Mouse (Mus musculus) kidney, embryonic 15.5 days (tissue): ENCODE data around the gene Lix1l. TPM values are rescaled to one million over a fixed set of nuclear protein-coding genes. Genes with fewer than 3 reads are reported as not detected.
A peak's percentile ranks its signal among the peaks of the same experiment; 100 is the strongest.
"Not testable (repeated sequence)": the region's sequence is repeated elsewhere in the genome, so short reads cannot be mapped to it uniquely, and the experiment has no call there.

Source experiments
- ATAC-seq: fragments of 200-750 bp; cut with Nextera tagmentation; replicated peaks from 2 replicates; pipeline ENCODE4 v1.8.0; 2017; ENCODE audit warnings: moderate TSS enrichment; ENCODE audit not compliant: low FRiP score
- H3K27ac ChIP-seq: fragments of 300-500 bp; sonication (generic); 2 replicates; pipeline ENCODE4 v1.5.1; 2015; ENCODE audit warnings: mild to moderate bottlenecking, inconsistent platforms
- H3K27me3 ChIP-seq: fragments of 300-500 bp; sonication (generic); 2 replicates; pipeline ENCODE4 v1.6.1; 2015; ENCODE audit warnings: inconsistent platforms
- H3K36me3 ChIP-seq: fragments of 300-500 bp; sonication (generic); 2 replicates; pipeline ENCODE4 v1.6.1; 2015; ENCODE audit warnings: inconsistent platforms
- H3K4me1 ChIP-seq: fragments of 300-500 bp; sonication (generic); 2 replicates; pipeline ENCODE4 v1.6.1; 2015; ENCODE audit warnings: inconsistent platforms
- H3K4me2 ChIP-seq: fragments of 300-500 bp; sonication (generic); 2 replicates; pipeline ENCODE4 v1.6.1; 2015; ENCODE audit warnings: moderate library complexity, mild to moderate bottlenecking, inconsistent platforms
- H3K4me3 ChIP-seq: fragments of 300-500 bp; sonication (generic); replicated peaks from 2 replicates; pipeline ENCODE4 v1.5.1; 2015; ENCODE audit warnings: mild to moderate bottlenecking, inconsistent platforms
- H3K9ac ChIP-seq: fragments of 300-500 bp; sonication (generic); 2 replicates; pipeline ENCODE4 v1.6.1; 2015; ENCODE audit warnings: mild to moderate bottlenecking, inconsistent platforms
- H3K9me3 ChIP-seq: fragments of 300-500 bp; sonication (generic); replicated peaks from 2 replicates; pipeline ENCODE4 v1.6.1; 2016; ENCODE audit warnings: inconsistent platforms
- WGBS: fragments of 180-500 bp; shearing (Covaris S2); methylation state at CpG from one replicate; pipeline ENCODE4 v1.1.7; 2015; ENCODE audit warnings: mixed read lengths; 5-methylcytosine and 5-hydroxymethylcytosine counted together
- polyA plus RNA-seq: library from polyadenylated mRNA; unstranded; fragments of >200 nt; fragmentation: Nextera tagmentation; extraction: Ambion mirVana; gene quantifications from 2 replicates; pipeline ENCODE4 v1.2.1, GENCODE M21; 2015

The Lix1l gene
- polyA plus RNA-seq, 1 experiment from 2014 or later: 6.5 TPM

GRCm38 (mm10) chr3:96596228-96596707 lies 4.7 kb upstream of the Lix1l start, which contains the start of gene Ankrd34a:
TSS of gene Ankrd34a (plus strand) at chr3:96596636.
- Histone ChIP-seq H3K9ac (peak within 1 kb of the TSS; percentile 55), H3K4me3 (peak within 1 kb of the TSS; percentile 54), H3K27ac (peak within 1 kb of the TSS; percentile 69), H3K36me3 (no peaks in the 10 kb centered on the region), H3K4me2 (peak within 1 kb of the TSS; percentile 83), H3K9me3 (no peaks in the 10 kb centered on the region), H3K27me3 (peaks cover 42% of the 10 kb centered on the region), H3K4me1 (peaks cover 62% of the 10 kb centered on the region)
- ATAC-seq: no peak
- WGBS: under 1% methylated on average over 18 of the region's 23 CpGs

- H3K27ac ChIP-seq: no peak overlapping the region; the same call in 1 of the 2 replicates
- H3K4me1 ChIP-seq: peaks cover 63% of the 10 kb centered on the region
- H3K27me3 ChIP-seq: peaks cover 42% of the 10 kb centered on the region
- peak overlapping the region; percentile 55 for H3K9ac ChIP-seq
- peak overlapping the region; percentile 83 for H3K4me2 ChIP-seq
- peak overlapping the region; percentile 54 for H3K4me3 ChIP-seq
- WGBS: under 1% methylated on average over 12 of the region's 12 CpGs
- H3K36me3 ChIP-seq: no peaks in the 10 kb centered on the region
- ATAC-seq: no peak
- no peaks in the 10 kb centered on the region for H3K9me3 ChIP-seq
Measured at GRCm38 (mm10) chr3:96596855-96597254, 4.1 kb upstream of the Lix1l start.

- Histone ChIP-seq H3K27me3 (peaks cover 42% of the 10 kb centered on the region), H3K9ac (peak overlapping the region; percentile 55), H3K9me3 (no peaks in the 10 kb centered on the region), H3K4me1 (peaks cover 64% of the 10 kb centered on the region), H3K36me3 (no peaks in the 10 kb centered on the region), H3K4me3 (peak overlapping the region; percentile 54), H3K27ac (peak overlapping the region; percentile 69), H3K4me2 (peak overlapping the region; percentile 83)
- no peak; the same call in 1 of the 2 replicates for ATAC-seq
- under 1% methylated on average over 40 of the region's 40 CpGs for WGBS
Measured at GRCm38 (mm10) chr3:96597435-96597891, 3.5 kb upstream of the Lix1l start.

GRCm38 (mm10) chr3:96598156-96599068 lies 2.5 kb upstream of the Lix1l start:
- no peaks in the 10 kb centered on the region for H3K36me3 ChIP-seq
- no peaks in the 10 kb centered on the region for H3K9me3 ChIP-seq
- H3K27ac ChIP-seq: peak overlapping the region; percentile 69
- H3K4me1 ChIP-seq: peaks cover 64% of the 10 kb centered on the region
- peak overlapping the region; percentile 54 for H3K4me3 ChIP-seq
- 1% methylated on average over 54 of the region's 54 CpGs for WGBS
- H3K27me3 ChIP-seq: peaks cover 42% of the 10 kb centered on the region
- H3K4me2 ChIP-seq: peak overlapping the region; percentile 83
- no peak for ATAC-seq
- peak overlapping the region; percentile 55 for H3K9ac ChIP-seq

- Histone ChIP-seq H3K36me3 (peaks cover 6% of the 10 kb centered on the region), H3K4me3 (peak overlapping the region; percentile 54; the same call in 1 of the 2 replicates), H3K9me3 (no peaks in the 10 kb centered on the region), H3K9ac (no peak overlapping the region), H3K27me3 (peaks cover 42% of the 10 kb centered on the region), H3K27ac (no peak overlapping the region), H3K4me1 (peaks cover 69% of the 10 kb centered on the region), H3K4me2 (peak overlapping the region; percentile 83)
- 54% methylated on average over 8 of the region's 8 CpGs for WGBS
- no peak for ATAC-seq
Measured at GRCm38 (mm10) chr3:96599069-96599393, 1.9 kb upstream of the Lix1l start.

GRCm38 (mm10) chr3:96599411-96599810 lies 1.5 kb upstream of the Lix1l start:
- peaks cover 73% of the 10 kb centered on the region for H3K4me1 ChIP-seq
- no peak overlapping the region for H3K4me2 ChIP-seq
- H3K27me3 ChIP-seq: peaks cover 42% of the 10 kb centered on the region
- ATAC-seq: no peak
- WGBS: 78% methylated on average over 3 of the region's 3 CpGs
- no peak overlapping the region for H3K27ac ChIP-seq
- H3K4me3 ChIP-seq: peak overlapping the region; percentile 54; the same call in 1 of the 2 replicates
- H3K9ac ChIP-seq: no peak overlapping the region
- peaks cover 8% of the 10 kb centered on the region for H3K36me3 ChIP-seq
- no peaks in the 10 kb centered on the region for H3K9me3 ChIP-seq

GRCm38 (mm10) chr3:96601251-96601787 lies 370 bp downstream of the Lix1l start:
- H3K9ac ChIP-seq: peak overlapping the region; percentile 74
- peaks cover 25% of the 10 kb centered on the region for H3K27me3 ChIP-seq
- ATAC-seq: peak; percentile 59
- H3K27ac ChIP-seq: peak overlapping the region; percentile 97
- 1% methylated on average over 19 of the region's 40 CpGs for WGBS
- H3K4me2 ChIP-seq: peak overlapping the region; percentile 86
- H3K36me3 ChIP-seq: peaks cover 11% of the 10 kb centered on the region
- peak overlapping the region; percentile 72 for H3K4me3 ChIP-seq
- H3K9me3 ChIP-seq: no peaks in the 10 kb centered on the region
- peaks cover 63% of the 10 kb centered on the region for H3K4me1 ChIP-seq

GRCm38 (mm10) chr3:96601941-96602703 lies 1.2 kb downstream of the Lix1l start:
- 19% methylated on average over 10 of the region's 10 CpGs for WGBS
- peaks cover 11% of the 10 kb centered on the region for H3K36me3 ChIP-seq
- H3K4me1 ChIP-seq: peaks cover 55% of the 10 kb centered on the region
- H3K4me2 ChIP-seq: peak overlapping the region; percentile 86
- peak overlapping the region; percentile 72 for H3K4me3 ChIP-seq
- H3K27me3 ChIP-seq: peaks cover 17% of the 10 kb centered on the region
- H3K9me3 ChIP-seq: no peaks in the 10 kb centered on the region
- no peak for ATAC-seq
- H3K27ac ChIP-seq: peak overlapping the region; percentile 97
- peak overlapping the region; percentile 74 for H3K9ac ChIP-seq

GRCm38 (mm10) chr3:96602704-96603084 lies 1.7 kb downstream of the Lix1l start:
- peak overlapping the region; percentile 74 for H3K9ac ChIP-seq
- WGBS: 15% methylated on average over 5 of the region's 5 CpGs
- peaks cover 17% of the 10 kb centered on the region for H3K27me3 ChIP-seq
- H3K4me3 ChIP-seq: peak overlapping the region; percentile 72
- peak overlapping the region; percentile 86 for H3K4me2 ChIP-seq
- peaks cover 49% of the 10 kb centered on the region for H3K4me1 ChIP-seq
- H3K9me3 ChIP-seq: no peaks in the 10 kb centered on the region
- ATAC-seq: no peak
- H3K36me3 ChIP-seq: peaks cover 11% of the 10 kb centered on the region
- peak overlapping the region; percentile 97 for H3K27ac ChIP-seq

- peak overlapping the region; percentile 97; the same call in 1 of the 2 replicates for H3K27ac ChIP-seq
- peaks cover 16% of the 10 kb centered on the region for H3K27me3 ChIP-seq
- H3K36me3 ChIP-seq: peaks cover 11% of the 10 kb centered on the region
- H3K9ac ChIP-seq: 0 out of 2 replicates have a peak overlapping the region, but pooled peaks have one; percentile 74
- H3K4me2 ChIP-seq: peak overlapping the region; percentile 86
- ATAC-seq: no peak
- H3K4me3 ChIP-seq: peak overlapping the region; percentile 72
- 53% methylated on average over 5 of the region's 5 CpGs for WGBS
- peaks cover 43% of the 10 kb centered on the region for H3K4me1 ChIP-seq
- no peaks in the 10 kb centered on the region for H3K9me3 ChIP-seq
Measured at GRCm38 (mm10) chr3:96603311-96603710, 2.4 kb downstream of the Lix1l start.

GRCm38 (mm10) chr3:96606007-96606406 lies 5.1 kb downstream of the Lix1l start:
- Histone ChIP-seq H3K36me3 (peaks cover 11% of the 10 kb centered on the region), H3K4me1 (peaks cover 25% of the 10 kb centered on the region; the same call in 1 of the 2 replicates)
- H3K27ac ChIP-seq, ATAC-seq, H3K9me3 ChIP-seq, H3K9ac ChIP-seq, H3K4me2 ChIP-seq, H3K27me3 ChIP-seq, H3K4me3 ChIP-seq: not testable (repeated sequence)
- WGBS: 87% methylated on average over 4 of the region's 4 CpGs
